Mouse (Mus musculus): ENCODE measurements around the gene Ajuba.

DNA sequence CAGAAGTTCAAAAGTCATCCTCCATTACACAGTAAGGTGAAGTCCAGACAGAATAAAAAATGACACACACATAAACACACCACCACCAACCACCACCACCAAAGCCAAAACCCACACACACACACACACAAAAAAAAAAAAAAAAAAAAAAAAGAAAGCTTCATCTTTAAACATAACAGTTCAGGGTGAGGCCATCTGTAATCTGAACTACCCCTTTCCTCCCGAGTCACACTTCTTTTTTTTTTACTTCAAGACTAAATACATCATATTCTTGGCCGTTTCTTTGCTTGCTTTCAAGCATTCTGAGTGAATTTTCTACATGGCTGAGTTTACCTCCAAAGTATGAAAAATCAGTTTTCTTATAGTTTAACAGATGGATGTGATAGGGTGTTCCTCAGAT, 24.2 kb upstream of the Ajuba start:
- no peak for TF ChIP-seq CTCF (IDR thresholded peaks at IDR 0.05)
- TF ChIP-seq POLR2A (IDR thresholded peaks at IDR 0.05; ENCODE audit: insufficient read depth, low read depth, low read length) = no peak
- no peak for TF ChIP-seq EP300 (IDR thresholded peaks at IDR 0.05; ENCODE audit: insufficient read depth, low read depth, low read length)
